In the genomic region with DNA sequence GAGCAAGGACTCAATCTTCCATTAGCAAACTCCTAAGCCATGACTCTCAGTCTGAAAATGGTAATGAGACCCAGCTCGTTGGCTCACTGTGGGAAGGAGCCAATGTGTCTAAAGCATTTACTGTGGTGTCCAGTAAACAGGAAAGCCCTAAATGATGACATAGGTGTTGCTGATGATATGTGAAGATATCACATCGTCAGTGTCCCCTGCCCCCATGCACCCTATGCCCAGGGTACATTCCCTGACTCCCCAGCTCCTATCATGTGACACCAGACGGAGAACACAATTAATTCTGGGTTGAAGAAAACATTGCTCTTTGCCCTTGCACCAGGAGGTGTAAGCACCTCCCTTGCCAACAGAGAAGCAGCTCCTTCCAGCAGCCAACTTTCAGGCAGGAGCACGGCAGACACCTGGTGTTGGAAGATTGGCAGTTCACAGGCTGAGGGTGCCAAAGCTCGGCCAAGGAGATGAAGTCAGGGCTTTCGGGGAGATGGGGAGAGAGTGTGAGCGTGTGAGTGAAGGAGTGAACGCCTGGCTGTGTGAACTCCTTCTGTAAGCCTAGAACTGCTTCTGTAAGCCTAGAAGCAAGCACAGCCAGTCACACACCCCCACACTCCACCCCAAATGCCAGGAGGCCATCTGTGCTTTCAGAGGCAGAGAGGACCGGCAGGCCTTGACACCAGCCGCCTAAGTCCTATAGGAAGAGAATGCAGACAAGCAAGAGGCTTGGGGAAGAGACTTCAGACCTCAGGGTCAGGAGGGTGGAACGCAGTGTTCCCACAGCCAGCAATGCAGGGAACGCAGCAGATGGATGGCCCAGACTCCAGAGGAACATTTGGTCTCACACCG, we compare ENCODE assay signal across 9 mouse cellular contexts. TPM values are rescaled to one million over a fixed set of nuclear protein-coding genes. Genes with fewer than 3 reads are reported as not detected.
DNase-seq lines count a peak whose midpoint lies in the region; ATAC-seq and TF ChIP-seq lines count a peak whose summit lies in the region.
"Had no signal": no experiment of that assay in that cellular context is flagged by ENCODE, and none has a peak within 500 bp of the region (broad histone marks: within the 10 kb centered on the region; RNA-seq: fewer than 3 reads in every experiment).

No protein-coding gene starts in this region.

- peak; percentile 79 for DNase-seq in gastrocnemius, adult 2 months
- no peak for DNase-seq in gastrocnemius, postnatal 4 days (ENCODE audit: low spot score in 2 of 2)
- no peak for DNase-seq in stomach, postnatal 0 days (ENCODE audit: low spot score)
- peak; percentile 65 for DNase-seq in layer of hippocampus, adult 9-11 months
- DNase-seq in embryo, embryonic 11 days, result no peak
- DNase-seq in hindbrain, embryonic 14.5 days (ENCODE audit: low spot score), result no peak
- DNase-seq in thymus, postnatal 14 days, result no peak
- DNase-seq: midbrain, embryonic 14.5 days had no signal

- peak overlapping the region; percentile 17; the same call in 1 of the 2 replicates for H3K4me3 ChIP-seq in gastrocnemius, adult 2 months
- no peak overlapping the region for H3K4me3 ChIP-seq in stomach, embryonic 16.5 days (replicated peaks; ENCODE audit: low read length)
- H3K4me3 ChIP-seq in stomach, postnatal 0 days (ENCODE audit: low read depth, low read length), result no peak overlapping the region
- no peak overlapping the region for H3K4me3 ChIP-seq in hindbrain, embryonic 14.5 days (replicated peaks; ENCODE audit: low read length)

- no peaks in the 10 kb centered on the region for H3K9me3 ChIP-seq in stomach, embryonic 16.5 days (replicated peaks; ENCODE audit: control insufficient read depth, low read length)
- H3K9me3 ChIP-seq in stomach, postnatal 0 days (ENCODE audit: control insufficient read depth, low read length), result no peaks in the 10 kb centered on the region
- H3K9me3 ChIP-seq in hindbrain, embryonic 14.5 days (ENCODE audit: control insufficient read depth, low read length), result no peaks in the 10 kb centered on the region

- TF ChIP-seq EP300 in stomach, postnatal 0 days (optimal IDR thresholded peaks at IDR 0.05), result no peak

- H3K4me1 ChIP-seq in stomach, embryonic 16.5 days (ENCODE audit: control insufficient read depth, insufficient read depth, low read length), result peaks cover 5% of the 10 kb centered on the region; the same call in 1 of the 2 replicates
- no peaks in the 10 kb centered on the region for H3K4me1 ChIP-seq in stomach, postnatal 0 days (replicated peaks; ENCODE audit: control insufficient read depth, insufficient read depth)
- H3K4me1 ChIP-seq in hindbrain, embryonic 14.5 days (replicated peaks; ENCODE audit: control insufficient read depth, insufficient read depth, low read length), result peaks cover 5% of the 10 kb centered on the region; the same call in 1 of the 2 replicates

- no peak overlapping the region for H3K4me2 ChIP-seq in stomach, embryonic 16.5 days (ENCODE audit: low read depth, low read length)
- H3K4me2 ChIP-seq in stomach, postnatal 0 days (replicated peaks; ENCODE audit: low read depth), result no peak overlapping the region
- no peak overlapping the region for H3K4me2 ChIP-seq in hindbrain, embryonic 14.5 days (replicated peaks)

- no peak for ATAC-seq in stomach, embryonic 16.5 days (ENCODE audit: insufficient read depth, low FRiP score)
- ATAC-seq in stomach, postnatal 0 days (ENCODE audit: low FRiP score, low TSS enrichment), result no peak
- no peak for ATAC-seq in hindbrain, embryonic 14.5 days (ENCODE audit: low FRiP score)

- no peaks in the 10 kb centered on the region for H3K27me3 ChIP-seq in stomach, embryonic 16.5 days (ENCODE audit: control insufficient read depth, insufficient read depth, low read length)
- H3K27me3 ChIP-seq in stomach, postnatal 0 days (ENCODE audit: control insufficient read depth, insufficient read depth, low read length), result no peaks in the 10 kb centered on the region
- H3K27me3 ChIP-seq in hindbrain, embryonic 14.5 days (ENCODE audit: control insufficient read depth, insufficient read depth, low read length), result no peaks in the 10 kb centered on the region

- intact Hi-C loops in gastrocnemius, adult 2 months (cut with DNase I), result loop anchor here (2.0 kb wide), 1 partner anchor 15 kb away; no protein-coding TSS in a partner anchor

- H3K27ac ChIP-seq in gastrocnemius, adult 2 months, result peak overlapping the region; percentile 88
- H3K27ac ChIP-seq in stomach, embryonic 16.5 days (ENCODE audit: low read length), result no peak overlapping the region
- H3K27ac ChIP-seq in stomach, postnatal 0 days (replicated peaks), result no peak overlapping the region
- H3K27ac ChIP-seq in hindbrain, embryonic 14.5 days, result no peak overlapping the region

- no peaks in the 10 kb centered on the region for H3K36me3 ChIP-seq in stomach, embryonic 16.5 days (ENCODE audit: control insufficient read depth, insufficient read depth, low read length)
- H3K36me3 ChIP-seq in stomach, postnatal 0 days (ENCODE audit: control insufficient read depth, insufficient read depth, low read length), result no peaks in the 10 kb centered on the region
- H3K36me3 ChIP-seq in hindbrain, embryonic 14.5 days (replicated peaks; ENCODE audit: control insufficient read depth, insufficient read depth), result no peaks in the 10 kb centered on the region

- WGBS in stomach, embryonic 16.5 days, result 60% methylated on average over 13 of the region's 13 CpGs
- WGBS in stomach, postnatal 0 days, result 61% methylated on average over 13 of the region's 13 CpGs
- 74% methylated on average over 13 of the region's 13 CpGs for WGBS in hindbrain, embryonic 14.5 days

- peak overlapping the region; percentile 5; the same call in 1 of the 2 replicates for H3K9ac ChIP-seq in stomach, embryonic 16.5 days (ENCODE audit: low read length)
- no peak overlapping the region for H3K9ac ChIP-seq in stomach, postnatal 0 days (ENCODE audit: low read length)
- H3K9ac ChIP-seq in hindbrain, embryonic 14.5 days, result no peak overlapping the region

- TF ChIP-seq CTCF in gastrocnemius, adult 2 months (IDR thresholded peaks at IDR 0.05), result peak; percentile 12; the same call in 1 of the 2 replicates
- no peak for TF ChIP-seq CTCF in stomach, postnatal 0 days (IDR thresholded peaks at IDR 0.05; ENCODE audit: low read depth)

RNA-seq across cellular contexts. Expression of a gene that starts 13.9 kb away (rescaled TPM):
- total RNA-seq in gastrocnemius, adult 2 months (2021), result 10 to 100 TPM; 11.6 to 34.5 TPM
- total RNA-seq in gastrocnemius, postnatal 4 days (2021), result 100 to 1,000 TPM; 212 to 220 TPM
- polyA plus RNA-seq in stomach, embryonic 16.5 days (2015; fragmentation: Nextera tagmentation; extraction: Ambion mirVana), result 1.2 and 28.7 TPM in 2 replicates
- 2.7 and 5.0 TPM in 2 replicates for polyA plus RNA-seq in stomach, postnatal 0 days (2015; fragmentation: Nextera tagmentation; extraction: Ambion mirVana)
- 0.13 and 0.17 TPM in 2 replicates for polyA plus RNA-seq in hindbrain, embryonic 14.5 days (2014; fragmentation: Nextera tagmentation; extraction: Ambion mirVana)
- polyA plus RNA-seq: midbrain, embryonic 14.5 days had no signal

RNA-seq across cellular contexts. Expression of a gene that starts 40.6 kb away (rescaled TPM):
- under 1 TPM; 0.20 to 0.31 TPM for total RNA-seq in gastrocnemius, adult 2 months (2021)
- under 1 TPM; 0.61 to 0.78 TPM for total RNA-seq in gastrocnemius, postnatal 4 days (2021)
- polyA plus RNA-seq in stomach, embryonic 16.5 days (2015; fragmentation: Nextera tagmentation; extraction: Ambion mirVana), result 15.3 and 22.3 TPM in 2 replicates
- polyA plus RNA-seq in stomach, postnatal 0 days (2015; fragmentation: Nextera tagmentation; extraction: Ambion mirVana), result 11.2 and 11.4 TPM in 2 replicates
- 13.0 and 14.9 TPM in 2 replicates for polyA plus RNA-seq in hindbrain, embryonic 14.5 days (2014; fragmentation: Nextera tagmentation; extraction: Ambion mirVana)

RNA-seq across cellular contexts. Expression of a gene that starts 56.9 kb away (rescaled TPM):
- total RNA-seq in gastrocnemius, adult 2 months (2021), result under 1 TPM; 0.42 to 0.46 TPM
- 10 to 100 TPM; 25.5 to 26.2 TPM for total RNA-seq in gastrocnemius, postnatal 4 days (2021)
- polyA plus RNA-seq in stomach, embryonic 16.5 days (2015; fragmentation: Nextera tagmentation; extraction: Ambion mirVana), result 6.8 and 6.9 TPM in 2 replicates
- 2.8 TPM in 2 replicates for polyA plus RNA-seq in stomach, postnatal 0 days (2015; fragmentation: Nextera tagmentation; extraction: Ambion mirVana)
- polyA plus RNA-seq in hindbrain, embryonic 14.5 days (2014; fragmentation: Nextera tagmentation; extraction: Ambion mirVana), result 20.4 and 22.3 TPM in 2 replicates

Comparison
In these comparisons a context has a peak if more than half of its experiments do, and no peak if none do; other contexts are left out.
1. DNase-seq: peak in gastrocnemius, adult 2 months (single experiment) and layer of hippocampus, adult 9-11 months (single experiment); none in gastrocnemius, postnatal 4 days (0 of 2), stomach, postnatal 0 days (single experiment), embryo, embryonic 11 days (single experiment), hindbrain, embryonic 14.5 days (single experiment) and thymus, postnatal 14 days (single experiment).